Mouse (Mus musculus): ENCODE measurements around the gene Wdr62. TPM values are rescaled to one million over a fixed set of nuclear protein-coding genes. Genes with fewer than 3 reads are reported as not detected.
"Not testable (repeated sequence)": the region's sequence is repeated elsewhere in the genome, so short reads cannot be mapped to it uniquely, and the experiment has no call there.

The Wdr62 gene
- polyA plus RNA-seq, 1 experiment = 28.2 TPM

DNA sequence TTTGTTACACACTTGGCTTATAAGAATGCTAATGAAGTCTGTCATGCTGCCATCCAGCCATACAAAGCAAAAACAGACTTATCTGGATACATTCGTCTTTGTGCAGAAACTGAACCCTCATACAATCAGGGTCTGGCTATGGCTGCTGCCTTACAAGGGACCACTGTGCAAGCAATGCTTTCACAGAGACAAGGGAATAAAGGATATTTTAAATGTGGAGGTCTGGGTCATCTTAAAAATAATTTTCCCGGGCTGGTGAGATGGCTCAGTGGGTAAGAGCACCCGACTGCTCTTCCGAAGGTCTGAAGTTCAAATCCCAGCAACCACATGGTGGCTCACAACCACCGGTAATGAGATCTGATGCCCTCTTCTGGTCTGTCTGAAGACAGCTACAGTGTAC is 73.9 kb downstream of the Wdr62 start:
- not testable (repeated sequence) for DNase-seq (ENCODE audit: low read depth)

DNA sequence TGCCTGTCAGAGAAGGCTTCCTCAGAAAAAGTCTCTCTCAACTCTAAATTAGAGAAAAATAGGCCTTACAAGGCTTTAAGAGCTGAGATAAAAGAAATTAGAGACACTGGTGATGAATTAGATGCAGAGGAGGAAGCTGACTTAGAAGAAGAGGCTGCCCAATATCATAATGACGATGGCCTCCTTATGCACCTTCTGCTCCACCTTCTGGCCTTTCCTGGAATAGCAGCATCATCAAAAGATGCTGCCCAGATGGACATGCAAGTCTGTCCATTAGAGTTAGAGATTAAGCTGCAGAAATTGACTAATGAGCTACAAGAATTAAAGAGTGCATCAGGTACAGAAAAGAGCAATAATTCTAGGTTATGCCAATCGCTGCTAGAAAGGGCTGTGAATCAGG is 74.8 kb downstream of the Wdr62 start:
- no peak for DNase-seq (ENCODE audit: low read depth)

DNA sequence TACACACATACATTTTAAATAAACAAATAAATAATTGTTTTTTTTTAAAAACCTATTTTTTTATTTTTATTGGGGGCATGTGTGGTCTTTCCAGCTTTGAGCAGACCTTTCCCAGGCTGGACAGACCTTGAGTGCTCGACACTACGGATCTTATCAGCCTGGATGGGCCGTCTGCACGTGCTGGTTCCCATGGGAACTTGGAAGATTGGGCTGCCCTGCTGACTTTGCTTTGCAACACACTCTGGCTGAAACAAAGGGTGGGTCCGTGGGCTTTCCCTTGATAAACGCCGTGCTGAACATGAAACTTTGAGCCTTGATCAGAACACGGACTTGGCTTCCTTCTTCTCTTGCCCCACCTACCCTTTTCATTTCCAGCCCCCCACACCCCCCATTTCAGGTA is 75.8 kb downstream of the Wdr62 start:
- no peak for DNase-seq (ENCODE audit: low read depth)

DNA sequence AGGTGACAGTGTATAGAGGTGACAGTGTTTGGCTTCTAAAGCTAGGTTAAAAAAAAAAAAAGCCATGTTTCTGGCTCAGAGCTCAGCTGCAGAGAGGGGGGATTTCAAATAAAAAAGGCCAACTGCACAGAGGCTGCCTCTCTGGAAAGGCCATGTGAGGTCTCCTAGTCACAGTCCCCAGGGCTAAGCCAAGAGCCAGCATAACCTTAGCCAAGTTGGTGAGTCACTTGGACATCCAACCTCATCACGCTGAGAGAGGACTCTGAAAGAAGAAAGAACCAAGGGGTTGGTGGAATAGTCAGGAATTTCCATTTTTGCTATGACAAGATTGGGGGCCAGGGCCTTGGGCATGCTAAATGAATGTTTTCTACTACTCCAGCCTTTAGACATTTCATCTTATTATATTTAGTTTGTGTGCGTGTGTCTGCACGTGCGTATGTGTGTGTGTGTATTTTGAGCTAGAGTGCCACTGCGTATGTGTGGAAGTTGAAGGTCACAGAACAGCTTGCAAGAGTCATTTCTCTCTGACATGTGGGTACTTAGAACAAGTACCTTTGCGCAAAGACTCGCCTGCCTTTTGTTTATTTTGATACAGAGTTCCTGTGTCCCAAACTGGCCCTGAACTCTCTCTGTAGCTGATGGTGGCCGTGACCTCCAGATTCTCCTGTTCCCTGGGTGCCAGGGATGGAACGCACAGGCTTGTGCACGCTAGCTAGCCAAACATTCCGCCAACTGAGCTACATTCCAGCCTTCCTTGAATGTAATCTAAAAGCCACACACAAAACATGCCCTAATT is 77.1 kb downstream of the Wdr62 start:
- DNase-seq (ENCODE audit: low read depth) = no peak

DNA sequence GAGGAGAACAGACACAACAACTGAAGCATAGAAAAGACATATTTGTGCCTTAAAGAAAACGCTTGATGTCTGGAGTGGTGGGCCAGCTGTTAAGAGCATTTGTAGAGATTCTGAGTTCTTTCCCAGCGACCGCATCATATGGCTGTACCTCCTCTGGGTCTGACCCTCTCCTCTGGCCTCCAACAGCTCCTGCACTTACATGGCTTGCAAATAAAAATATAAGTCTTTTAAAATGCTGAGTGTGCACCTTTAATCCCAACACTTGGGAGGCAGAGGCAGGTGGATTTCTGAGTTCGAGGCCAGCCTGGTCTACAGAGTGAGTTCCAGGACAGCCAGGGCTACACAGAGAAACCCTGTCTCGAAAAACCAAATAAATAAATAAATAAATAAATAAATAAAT is 79.6 kb downstream of the Wdr62 start:
- DNase-seq (ENCODE audit: low read depth) = not testable (repeated sequence)

DNA sequence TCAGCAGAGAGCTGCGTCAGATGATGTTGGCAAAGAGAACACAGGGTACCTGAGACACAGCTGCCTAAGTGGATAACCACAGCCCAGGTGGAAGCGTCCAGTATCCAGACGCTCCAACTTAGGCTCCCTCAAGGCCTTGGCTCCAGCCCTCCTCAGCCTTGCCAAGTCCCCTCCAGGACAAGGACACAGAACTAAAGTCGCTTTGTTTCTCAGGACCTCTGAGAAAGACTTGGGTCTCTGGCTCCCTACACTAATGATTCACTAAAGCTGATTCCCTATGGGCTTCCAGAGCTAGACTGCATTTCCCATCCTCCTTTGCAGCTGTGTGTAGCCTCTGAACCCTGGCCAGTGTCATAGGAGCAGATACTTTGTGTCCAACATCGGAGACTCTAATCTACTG is 80.0 kb downstream of the Wdr62 start:
- no peak for DNase-seq (ENCODE audit: low read depth)

DNA sequence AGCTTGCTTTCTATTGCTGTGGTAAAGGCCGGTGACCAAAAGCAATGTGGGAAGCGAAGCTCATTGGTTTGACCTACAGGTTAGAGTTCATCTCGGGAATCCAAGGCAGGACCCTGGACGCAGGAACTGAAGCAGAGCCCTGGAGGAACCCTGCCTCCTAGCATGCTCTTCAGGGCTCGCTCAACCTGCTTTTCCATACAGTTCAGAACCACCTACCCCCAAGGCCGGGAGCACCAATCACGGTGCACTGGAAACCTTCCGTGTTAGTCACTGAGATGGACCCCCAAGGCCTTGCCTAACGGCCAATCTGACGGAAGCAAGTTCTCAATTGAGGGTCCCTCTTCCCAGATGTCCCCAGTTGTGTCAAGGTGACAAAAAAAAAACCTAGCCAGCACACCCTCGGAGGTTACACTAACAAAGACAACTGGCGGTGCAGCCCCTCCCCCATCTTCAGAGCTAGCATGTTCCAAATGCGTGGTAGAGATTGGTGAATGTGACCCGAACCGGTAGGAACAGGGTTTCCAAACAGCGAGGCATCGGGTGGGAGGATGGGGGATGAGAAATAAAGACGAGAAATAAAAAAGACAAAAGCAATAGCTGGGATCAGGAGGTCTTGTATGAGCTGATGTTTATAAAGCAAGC is 80.6 kb downstream of the Wdr62 start:
- DNase-seq (ENCODE audit: low read depth) = no peak

DNA sequence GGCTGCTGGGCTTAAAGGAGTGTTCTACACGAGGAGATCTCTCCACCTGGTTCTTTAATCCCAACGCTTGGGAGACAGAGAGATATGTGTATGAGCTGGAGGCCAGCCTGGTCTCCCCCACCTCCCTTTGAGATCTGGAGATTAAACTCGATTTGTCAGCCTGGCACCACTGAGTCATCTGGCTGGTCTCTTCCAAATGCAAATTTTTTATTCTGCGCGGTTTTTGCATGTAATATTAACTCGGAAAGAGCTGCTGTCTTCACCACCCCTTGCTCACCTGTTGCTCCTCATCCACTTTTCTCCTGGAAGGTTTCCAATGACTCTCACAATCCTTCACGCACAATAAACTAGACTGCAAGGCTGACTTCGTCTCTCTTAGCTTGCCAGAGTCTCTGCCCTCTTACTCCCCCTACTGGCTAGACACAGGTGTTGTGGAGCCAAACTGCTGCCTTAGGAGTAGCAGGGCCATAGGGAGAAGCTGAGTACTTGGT is 81.7 kb downstream of the Wdr62 start, which contains the start of gene Capns1:
Gene Capns1 (minus strand): TSS at position 331 of the 491 bp plus-strand sequence.
- no peak for DNase-seq (ENCODE audit: low read depth)

DNA sequence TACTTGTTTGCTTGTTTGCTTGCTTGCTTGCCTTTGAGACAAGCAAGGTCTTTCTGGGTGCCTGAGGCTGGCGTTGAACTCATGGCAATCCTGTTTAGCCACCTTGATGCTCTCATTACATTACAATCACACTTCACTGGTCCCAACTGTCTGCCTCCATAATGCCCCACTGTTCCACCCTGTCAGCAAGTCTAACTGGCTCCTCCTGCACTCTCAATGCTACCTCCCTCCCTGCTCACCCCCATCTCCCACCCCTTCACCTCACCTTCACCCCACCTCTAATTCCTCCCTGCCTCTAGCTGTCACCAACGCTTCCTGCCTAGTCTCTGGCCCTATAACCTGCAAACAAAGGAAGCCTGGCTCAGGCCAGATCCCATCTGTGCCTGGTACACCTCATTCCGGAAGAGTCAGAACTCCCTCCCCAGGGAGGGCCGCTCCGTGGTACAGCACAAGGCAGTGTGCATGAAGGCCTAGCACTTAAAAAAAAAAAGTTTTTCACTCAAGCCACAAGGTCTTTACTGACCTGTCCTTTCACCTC is 82.6 kb downstream of the Wdr62 start:
- no peak for DNase-seq (ENCODE audit: low read depth)

DNA sequence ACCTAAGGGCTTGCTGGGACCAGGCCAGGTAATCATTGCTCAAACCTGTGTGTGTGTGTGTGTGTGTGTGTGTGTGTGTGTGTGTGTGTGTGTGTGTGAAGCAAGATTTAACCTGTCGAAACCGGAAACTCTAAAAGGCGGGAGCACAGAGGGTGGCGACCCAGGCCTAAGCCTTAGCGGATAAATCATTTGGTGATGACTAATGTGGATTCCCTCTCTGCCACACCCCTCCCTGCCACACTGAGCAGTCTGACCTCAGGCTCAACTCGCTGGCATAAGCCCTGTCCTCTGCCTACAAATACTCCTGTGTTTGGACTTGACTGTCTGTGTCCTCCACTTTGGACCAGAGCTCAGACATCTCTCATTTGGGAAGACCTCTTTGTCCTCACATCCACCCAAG is 84.0 kb downstream of the Wdr62 start:
- DNase-seq (ENCODE audit: low read depth) = no peak

DNA sequence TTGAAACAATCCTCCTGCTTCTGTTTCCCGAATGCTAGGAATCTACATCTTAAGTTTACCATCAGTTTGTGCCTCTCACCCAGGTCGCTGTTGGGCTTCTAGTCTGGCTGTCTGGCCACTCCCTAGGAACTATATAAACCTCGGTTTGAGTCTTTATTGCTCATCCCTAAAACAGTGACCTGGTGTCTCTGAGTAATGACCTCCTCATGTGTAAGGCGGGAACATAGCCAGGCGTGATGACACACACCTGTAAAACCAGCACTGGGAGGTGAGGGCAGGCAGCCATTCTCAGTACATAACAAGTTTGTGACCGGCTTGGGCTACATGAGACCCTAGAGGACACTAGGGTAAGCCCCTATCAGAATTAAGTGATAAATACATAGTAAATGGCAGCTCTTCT is 84.8 kb downstream of the Wdr62 start:
- no peak for DNase-seq (ENCODE audit: low read depth)

DNA sequence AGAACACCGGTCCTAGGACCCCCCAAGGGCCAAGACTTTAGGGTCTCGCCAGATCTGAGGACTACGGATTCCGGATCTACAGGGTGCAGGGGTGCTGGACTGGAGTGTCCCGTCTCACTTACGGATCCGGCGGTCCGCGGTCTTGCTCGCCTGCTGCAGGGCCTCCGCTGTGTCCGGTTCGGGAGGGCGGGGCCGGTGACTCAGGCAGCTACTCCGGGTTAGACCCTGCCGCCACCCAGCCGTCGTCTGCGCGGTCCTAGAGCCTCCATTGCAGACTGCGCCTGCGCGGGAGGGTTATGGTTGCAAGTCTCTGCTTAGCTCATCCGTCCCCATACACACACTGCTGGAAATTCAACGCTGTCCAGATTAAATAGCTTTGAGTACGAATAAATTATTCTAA is 85.3 kb downstream of the Wdr62 start:
- no peak for DNase-seq (ENCODE audit: low read depth)

DNA sequence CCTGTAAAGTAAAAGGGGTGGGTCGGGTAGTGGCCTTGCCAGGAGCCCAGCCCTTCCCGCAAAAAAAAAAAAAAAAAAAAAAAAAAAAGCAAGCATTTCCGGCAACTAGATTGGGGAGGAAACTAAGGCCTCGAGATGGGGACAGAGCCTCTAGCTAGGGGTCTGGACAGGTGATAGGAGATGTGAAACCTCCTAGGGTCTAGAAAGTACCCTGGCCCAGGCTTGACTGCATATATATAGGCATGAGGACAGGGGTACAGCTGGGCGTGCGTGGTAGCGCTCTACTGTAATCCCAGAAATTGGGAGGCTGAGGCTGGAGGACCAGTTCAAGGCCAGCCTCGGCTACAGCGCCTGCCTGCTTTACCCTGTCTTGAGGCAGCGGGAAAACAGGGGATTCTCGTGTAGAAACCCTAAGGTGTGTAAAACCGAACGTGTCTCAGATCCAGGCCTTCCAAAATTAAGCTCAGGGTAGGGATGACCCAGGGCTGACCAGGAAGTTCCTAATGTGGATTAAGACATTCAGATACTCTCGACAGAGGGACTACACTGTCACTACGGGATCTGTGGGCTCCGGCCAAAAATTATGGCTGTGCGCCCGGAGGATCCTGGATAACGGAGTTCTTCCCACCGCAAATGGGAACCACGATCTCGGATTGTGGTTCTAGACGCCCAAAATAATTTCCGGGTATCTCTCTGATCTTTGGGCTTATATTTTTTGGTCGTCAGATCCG is 86.0 kb downstream of the Wdr62 start:
- DNase-seq (ENCODE audit: low read depth) = no peak

DNA sequence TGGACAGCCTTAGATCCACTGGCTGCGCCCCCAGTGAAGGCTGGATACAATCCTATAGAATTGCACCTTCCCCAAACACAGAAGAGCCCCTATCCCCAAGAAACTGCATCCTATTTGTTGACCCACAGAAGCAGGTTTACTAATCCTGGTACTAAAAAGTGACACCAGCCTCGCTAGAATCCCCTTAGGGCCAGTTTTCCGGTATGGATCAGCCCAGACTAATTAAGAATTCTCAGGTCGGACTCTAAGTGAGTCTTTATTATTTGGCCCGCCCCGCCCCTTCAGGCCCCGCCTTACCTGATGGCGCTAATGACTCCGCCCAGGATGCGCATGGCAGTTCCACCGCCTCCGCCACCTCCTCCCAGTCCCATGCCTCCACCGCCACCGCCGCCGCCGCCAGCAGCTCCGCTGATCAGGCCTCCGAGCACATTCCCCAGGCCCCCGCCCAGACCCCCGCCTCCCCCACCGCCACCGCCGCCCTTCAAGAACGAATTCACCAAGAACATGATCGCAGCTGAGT is 86.6 kb downstream of the Wdr62 start:
- DNase-seq (ENCODE audit: low read depth) = no peak

DNA sequence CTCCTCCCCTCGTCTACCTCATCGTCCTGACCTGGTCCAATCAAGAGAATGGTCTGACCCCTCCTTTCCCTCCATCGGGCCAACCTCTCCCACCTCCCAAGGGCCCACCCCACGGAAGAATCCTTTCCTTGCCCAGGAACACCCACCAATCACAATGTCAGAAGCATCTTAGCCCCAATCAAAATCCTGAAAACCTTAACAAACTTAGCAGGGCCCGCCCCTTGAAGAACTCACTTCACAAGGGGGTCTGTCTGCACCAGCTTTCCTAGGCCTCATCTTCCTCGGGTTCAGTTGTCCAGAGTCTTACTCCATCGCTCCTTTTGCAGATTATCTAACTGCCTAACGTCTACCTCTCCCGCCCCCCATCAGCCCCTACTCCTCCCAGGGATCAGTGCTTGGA is 87.2 kb downstream of the Wdr62 start:
- no peak for DNase-seq (ENCODE audit: low read depth)

DNA sequence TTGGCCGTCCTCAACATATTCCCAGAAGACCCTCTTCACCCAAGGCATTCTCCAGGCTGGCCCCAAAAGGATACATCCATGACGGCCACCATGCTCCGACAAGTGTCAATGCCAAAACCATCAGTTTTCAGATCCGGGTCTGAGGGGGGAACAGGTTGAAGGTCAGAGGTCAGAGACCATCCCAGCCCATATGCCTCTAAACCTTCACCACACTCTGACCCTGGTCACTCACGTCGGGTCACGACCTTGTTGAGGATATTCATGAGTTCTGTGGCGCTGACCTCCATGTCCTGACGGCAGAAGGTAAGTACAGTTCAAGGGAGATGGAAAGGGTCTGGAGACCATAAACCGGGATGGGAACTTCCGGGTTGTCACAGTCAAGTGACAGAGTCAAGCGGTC is 88.1 kb downstream of the Wdr62 start:
- DNase-seq (ENCODE audit: low read depth) = no peak

Other genes with a start within 250 kb of the Wdr62 start
- gene Zfp14, start 229.0 kb downstream of the Wdr62 start, polyA plus RNA-seq (2012; rRNA removed) = 5.3 and 6.1 TPM in 2 replicates
- 0.11 and 0.27 TPM in 2 replicates for gene Zfp82, start 207.5 kb downstream of the Wdr62 start, polyA plus RNA-seq (2012; rRNA removed)
- gene Gm26920, start 190.0 kb downstream of the Wdr62 start, polyA plus RNA-seq (2012; rRNA removed) = 0.15 and 0.46 TPM in 2 replicates
- gene Zfp566, start 189.9 kb downstream of the Wdr62 start, polyA plus RNA-seq (2012; rRNA removed) = 2.9 and 3.0 TPM in 2 replicates
- gene Zfp260, start 185.6 kb downstream of the Wdr62 start, polyA plus RNA-seq (2012; rRNA removed) = 16.3 and 16.5 TPM in 2 replicates
- gene Zfp382, start 158.5 kb downstream of the Wdr62 start, polyA plus RNA-seq (2012; rRNA removed) = 0.82 and 2.0 TPM in 2 replicates
- gene Zfp146, start 110.7 kb downstream of the Wdr62 start, polyA plus RNA-seq (2012; rRNA removed) = 16.4 and 18.3 TPM in 2 replicates
- gene Cox7a1, start 96.3 kb downstream of the Wdr62 start, polyA plus RNA-seq (2012; rRNA removed) = 7.4 and 16.8 TPM in 2 replicates
- gene Capns1, start 81.6 kb downstream of the Wdr62 start, polyA plus RNA-seq (2012; rRNA removed) = 854 and 1,031 TPM in 2 replicates
- 127 and 134 TPM in 2 replicates for gene Polr2i, start 48.5 kb downstream of the Wdr62 start, polyA plus RNA-seq (2012; rRNA removed)
- 63.0 and 64.8 TPM in 2 replicates for gene Tbcb, start 48.1 kb downstream of the Wdr62 start, polyA plus RNA-seq (2012; rRNA removed)
- gene Ovol3, start 44.7 kb downstream of the Wdr62 start, polyA plus RNA-seq (2012; rRNA removed) = not detected in 2 replicates
- 0.96 and 1.3 TPM in 2 replicates for gene Thap8, start 325 bp downstream of the Wdr62 start, polyA plus RNA-seq (2012; rRNA removed)
- gene Clip3, start 11.3 kb upstream of the Wdr62 start, polyA plus RNA-seq (2012; rRNA removed) = 6.3 and 12.5 TPM in 2 replicates
- 102 and 105 TPM in 2 replicates for gene Alkbh6, start 28.3 kb upstream of the Wdr62 start, polyA plus RNA-seq (2012; rRNA removed)
- 5.4 and 7.2 TPM in 2 replicates for gene Syne4, start 34.4 kb upstream of the Wdr62 start, polyA plus RNA-seq (2012; rRNA removed)
- 1.1 and 1.7 TPM in 2 replicates for gene E130208F15Rik, start 41.3 kb upstream of the Wdr62 start, polyA plus RNA-seq (2012; rRNA removed)
- 16.8 and 17.2 TPM in 2 replicates for gene Sdhaf1, start 43.5 kb upstream of the Wdr62 start, polyA plus RNA-seq (2012; rRNA removed)
- gene Lrfn3, start 82.4 kb upstream of the Wdr62 start, polyA plus RNA-seq (2012; rRNA removed) = 2.6 and 3.8 TPM in 2 replicates
- 156 and 182 TPM in 2 replicates for gene Tyrobp, start 133.3 kb upstream of the Wdr62 start, polyA plus RNA-seq (2012; rRNA removed)
- 6.8 and 10.8 TPM in 2 replicates for gene Hcst, start 139.4 kb upstream of the Wdr62 start, polyA plus RNA-seq (2012; rRNA removed)
- 1.8 and 2.6 TPM in 2 replicates for gene Nfkbid, start 141.3 kb upstream of the Wdr62 start, polyA plus RNA-seq (2012; rRNA removed)
- 2.5 and 5.4 TPM in 2 replicates for gene Aplp1, start 165.1 kb upstream of the Wdr62 start, polyA plus RNA-seq (2012; rRNA removed)
- gene Kirrel2, start 177.3 kb upstream of the Wdr62 start, polyA plus RNA-seq (2012; rRNA removed) = not detected in 2 replicates
- gene Nphs1, start 177.9 kb upstream of the Wdr62 start, polyA plus RNA-seq (2012; rRNA removed) = not detected in 2 replicates
- gene Prodh2, start 213.2 kb upstream of the Wdr62 start, polyA plus RNA-seq (2012; rRNA removed) = 0.19 and 0.20 TPM in 2 replicates